Mouse (Mus musculus): ENCODE results near the gene Zar1. TPM values are rescaled to one million over a fixed set of nuclear protein-coding genes. Genes with fewer than 3 reads are reported as not detected.

The Zar1 gene
- total and polyA plus RNA-seq, 2 experiments from 2014 or later = 5.4 to 7.3 TPM

DNA sequence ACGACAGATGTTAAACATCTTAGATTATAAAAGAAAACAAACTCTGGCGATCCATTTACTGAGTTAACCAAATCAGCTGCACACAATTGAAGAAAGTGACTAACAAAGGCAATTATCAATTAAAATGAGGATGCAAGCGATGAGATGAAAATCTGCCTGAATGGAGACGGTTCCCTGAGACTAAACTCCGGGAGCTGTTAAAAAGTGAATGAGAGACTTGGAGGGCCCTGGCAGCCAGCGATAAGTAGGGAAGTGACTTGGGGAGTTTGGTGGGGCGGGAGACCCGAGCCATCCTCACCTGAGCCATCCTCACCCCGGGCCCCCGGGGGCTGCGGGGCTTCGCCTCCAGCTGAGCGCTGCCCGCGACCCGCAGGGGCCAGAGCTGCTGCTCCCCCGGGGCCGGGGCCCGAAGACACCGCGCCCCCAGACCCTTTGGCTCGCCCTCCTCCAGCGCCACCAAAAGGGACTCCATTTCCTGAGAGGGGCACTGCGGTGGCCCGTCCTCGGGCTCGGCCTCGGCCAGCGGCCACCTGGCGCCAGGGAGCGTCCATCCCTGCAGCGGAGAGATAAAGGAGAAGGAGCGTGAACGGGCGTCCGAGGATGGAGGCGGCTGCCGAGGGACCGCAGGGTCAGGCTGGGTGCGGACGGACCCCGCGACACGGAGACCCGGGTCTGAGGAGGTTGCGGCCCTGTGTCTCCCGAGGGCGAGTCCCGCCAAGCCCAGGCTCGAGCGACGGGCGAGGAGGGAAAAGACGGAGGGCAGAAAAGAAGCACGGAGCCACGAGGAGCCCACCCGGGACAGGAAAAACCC lies 22.1 kb downstream of the Zar1 start:
- TF ChIP-seq CTCF (IDR thresholded peaks at IDR 0.05; ENCODE audit: low read depth) = no peak
- Histone ChIP-seq H3K9ac (replicated peaks; ENCODE audit: low read length) (peak overlapping the region; percentile 88), H3K27ac (peak overlapping the region; percentile 82), H3K4me2 (ENCODE audit: low read depth, low read length) (peak overlapping the region; percentile 84), H3K9me3 (ENCODE audit: low read length) (no peaks in the 10 kb centered on the region), H3K36me3 (ENCODE audit: insufficient read depth, low read length) (no peaks in the 10 kb centered on the region), H3K4me3 (ENCODE audit: low read length) (peak overlapping the region; percentile 96), H3K27me3 (ENCODE audit: insufficient read depth, low read length) (no peaks in the 10 kb centered on the region), H3K4me1 (ENCODE audit: insufficient read depth, low read length) (peaks cover 9% of the 10 kb centered on the region)
- ATAC-seq (peak; percentile 83), DNase-seq (ENCODE audit: low spot score) (peak; percentile 24)
- under 1% methylated on average over 57 of the region's 57 CpGs for WGBS

DNA sequence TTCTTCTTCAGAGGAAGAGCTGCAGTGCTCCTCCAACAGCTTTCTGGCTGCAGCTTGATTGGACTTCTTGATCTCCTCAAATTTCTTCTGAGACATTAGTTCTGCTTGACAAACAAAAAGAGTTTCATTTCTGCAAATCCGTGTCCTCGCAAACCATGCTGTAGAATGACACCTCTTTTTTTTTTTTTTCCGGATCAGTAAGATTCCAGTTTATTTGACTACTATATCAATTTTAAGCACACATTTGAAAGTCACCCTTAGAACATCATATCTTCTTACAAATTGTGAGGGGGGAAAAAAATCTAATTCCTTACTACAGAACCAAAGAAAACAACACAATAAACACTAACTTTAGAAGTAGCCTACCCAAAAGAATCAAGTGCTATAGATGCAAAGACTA lies 24.8 kb downstream of the Zar1 start:
- Histone ChIP-seq H3K9me3 (ENCODE audit: low read length) (no peaks in the 10 kb centered on the region), H3K4me3 (ENCODE audit: low read length) (no peak overlapping the region), H3K27me3 (ENCODE audit: insufficient read depth, low read length) (no peaks in the 10 kb centered on the region), H3K36me3 (ENCODE audit: insufficient read depth, low read length) (no peaks in the 10 kb centered on the region), H3K9ac (replicated peaks; ENCODE audit: low read length) (no peak overlapping the region), H3K27ac (no peak overlapping the region), H3K4me2 (ENCODE audit: low read depth, low read length) (no peak overlapping the region), H3K4me1 (ENCODE audit: insufficient read depth, low read length) (peaks cover 9% of the 10 kb centered on the region)
- no peak for TF ChIP-seq CTCF (IDR thresholded peaks at IDR 0.05; ENCODE audit: low read depth)
- WGBS = 80% methylated on average over 3 of the region's 3 CpGs
- DNase-seq (ENCODE audit: low spot score) (no peak), ATAC-seq (no peak)

DNA sequence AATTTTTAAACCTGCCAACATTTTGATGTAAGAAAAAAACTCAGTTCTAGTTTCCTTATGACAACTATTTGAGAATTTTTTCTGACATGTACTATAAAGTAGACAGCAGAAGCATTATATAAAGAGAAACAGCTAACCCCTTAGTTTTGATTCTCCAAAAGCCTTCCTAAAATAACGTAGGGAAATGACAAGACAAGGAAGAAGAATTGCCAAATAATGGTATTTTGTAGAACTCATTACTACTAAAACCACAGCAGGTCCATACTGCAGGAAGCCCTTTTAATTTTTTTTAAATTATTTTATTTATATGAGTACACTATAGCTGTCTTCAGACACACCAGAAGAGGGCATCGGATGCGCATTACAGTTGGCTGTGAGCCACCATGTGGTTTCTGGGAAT lies 29.8 kb downstream of the Zar1 start:
- H3K4me3 ChIP-seq (ENCODE audit: low read length) = no peak overlapping the region
- no peak for TF ChIP-seq CTCF (IDR thresholded peaks at IDR 0.05; ENCODE audit: low read depth)
- H3K9ac ChIP-seq (replicated peaks; ENCODE audit: low read length) = no peak overlapping the region
- no peaks in the 10 kb centered on the region for H3K4me1 ChIP-seq (ENCODE audit: insufficient read depth, low read length)
- 91% methylated on average over 3 of the region's 3 CpGs for WGBS
- ATAC-seq (no peak), DNase-seq (ENCODE audit: low spot score) (no peak)
- no peaks in the 10 kb centered on the region for H3K27me3 ChIP-seq (ENCODE audit: insufficient read depth, low read length)
- H3K4me2 ChIP-seq (ENCODE audit: low read depth, low read length) = no peak overlapping the region
- no peaks in the 10 kb centered on the region for H3K9me3 ChIP-seq (ENCODE audit: low read length)
- H3K36me3 ChIP-seq (ENCODE audit: insufficient read depth, low read length) = no peaks in the 10 kb centered on the region; the same call in 1 of the 2 replicates
- no peak overlapping the region for H3K27ac ChIP-seq

DNA sequence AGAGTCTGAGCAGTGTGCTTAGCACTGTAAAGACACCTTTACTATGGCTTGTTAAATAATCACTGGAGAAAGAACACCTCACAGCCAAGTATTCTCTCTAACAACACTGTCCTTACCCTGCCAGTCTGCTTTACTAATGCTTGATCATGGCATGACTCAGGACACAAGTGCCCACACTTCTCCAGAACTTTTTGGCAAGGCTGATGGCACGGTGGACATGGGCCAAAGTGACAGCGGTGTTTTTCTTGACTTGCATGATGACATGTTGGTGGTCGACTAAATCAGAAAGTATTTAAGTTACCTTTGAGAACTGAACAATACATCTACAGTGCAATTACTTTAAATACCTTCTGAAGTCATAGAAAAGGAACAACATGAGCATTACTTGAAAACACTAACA lies 52.2 kb downstream of the Zar1 start:
- TF ChIP-seq CTCF (IDR thresholded peaks at IDR 0.05; ENCODE audit: low read depth) = no peak
- no peaks in the 10 kb centered on the region for H3K4me1 ChIP-seq (ENCODE audit: insufficient read depth, low read length)
- WGBS = 89% methylated on average over 3 of the region's 3 CpGs
- ATAC-seq (no peak), DNase-seq (ENCODE audit: low spot score) (no peak)
- H3K4me3 ChIP-seq (ENCODE audit: low read length) = no peak overlapping the region
- no peak overlapping the region for H3K4me2 ChIP-seq (ENCODE audit: low read depth, low read length)
- peaks cover 17% of the 10 kb centered on the region for H3K36me3 ChIP-seq (ENCODE audit: insufficient read depth, low read length)
- no peak overlapping the region for H3K27ac ChIP-seq
- no peaks in the 10 kb centered on the region for H3K27me3 ChIP-seq (ENCODE audit: insufficient read depth, low read length)
- H3K9ac ChIP-seq (replicated peaks; ENCODE audit: low read length) = no peak overlapping the region
- H3K9me3 ChIP-seq (ENCODE audit: low read length) = no peaks in the 10 kb centered on the region

Other genes with a start within 250 kb of the Zar1 start
- gene Corin, start 76.8 kb downstream of the Zar1 start, total RNA-seq (2014; rRNA removed) = 0.72 and 1.1 TPM in 2 replicates
- gene Corin, start 76.8 kb downstream of the Zar1 start, polyA plus RNA-seq (2015; fragmentation: Nextera tagmentation; extraction: Ambion mirVana) = 0.71 and 0.96 TPM in 2 replicates
- gene Nfxl1, start 21.6 kb downstream of the Zar1 start, total RNA-seq (2014; rRNA removed) = 15.9 and 24.3 TPM in 2 replicates
- 8.7 TPM in 2 replicates for gene Nfxl1, start 21.6 kb downstream of the Zar1 start, polyA plus RNA-seq (2015; fragmentation: Nextera tagmentation; extraction: Ambion mirVana)
- 3.5 and 5.0 TPM in 2 replicates for gene Gm5868, start 6.3 kb upstream of the Zar1 start, total RNA-seq (2014; rRNA removed)
- gene Gm5868, start 6.3 kb upstream of the Zar1 start, polyA plus RNA-seq (2015; fragmentation: Nextera tagmentation; extraction: Ambion mirVana) = 4.6 and 5.7 TPM in 2 replicates
- not detected in 2 replicates for gene Cnga1, start 63.0 kb upstream of the Zar1 start, total RNA-seq (2014; rRNA removed)
- not detected in 2 replicates for gene Cnga1, start 63.0 kb upstream of the Zar1 start, polyA plus RNA-seq (2015; fragmentation: Nextera tagmentation; extraction: Ambion mirVana)
- gene Nipal1, start 66.5 kb upstream of the Zar1 start, total RNA-seq (2014; rRNA removed) = 0.07 and 0.31 TPM in 2 replicates
- 0.60 and 1.3 TPM in 2 replicates for gene Nipal1, start 66.5 kb upstream of the Zar1 start, polyA plus RNA-seq (2015; fragmentation: Nextera tagmentation; extraction: Ambion mirVana)
- gene Txk, start 171.5 kb upstream of the Zar1 start, total RNA-seq (2014; rRNA removed) = 0.21 TPM in 1 of 2 replicates, not detected in the other
- gene Txk, start 171.5 kb upstream of the Zar1 start, polyA plus RNA-seq (2015; fragmentation: Nextera tagmentation; extraction: Ambion mirVana) = 0.33 and 0.35 TPM in 2 replicates

Data from hindbrain, postnatal 0 days (tissue).